Mouse (Mus musculus): ENCODE measurements around the gene Eif2b3. TPM values are rescaled to one million over a fixed set of nuclear protein-coding genes. Genes with fewer than 3 reads are reported as not detected.

Eif2b3 gene
- total RNA-seq (2014; fragmentation: Nextera tagmentation), result 53.5 and 56.7 TPM in 2 replicates
- 61.4 and 65.7 TPM in 2 replicates for total RNA-seq (2017)

GRCm38 (mm10) chr4:117019206-117020134, at the start of gene Eif2b3:
TSS of gene Eif2b3 (plus strand) at chr4:117019402.
- ATAC-seq (replicated peaks; ENCODE audit: low FRiP score, low TSS enrichment, poor library complexity, severe bottlenecking), result peak; percentile 99

DNA sequence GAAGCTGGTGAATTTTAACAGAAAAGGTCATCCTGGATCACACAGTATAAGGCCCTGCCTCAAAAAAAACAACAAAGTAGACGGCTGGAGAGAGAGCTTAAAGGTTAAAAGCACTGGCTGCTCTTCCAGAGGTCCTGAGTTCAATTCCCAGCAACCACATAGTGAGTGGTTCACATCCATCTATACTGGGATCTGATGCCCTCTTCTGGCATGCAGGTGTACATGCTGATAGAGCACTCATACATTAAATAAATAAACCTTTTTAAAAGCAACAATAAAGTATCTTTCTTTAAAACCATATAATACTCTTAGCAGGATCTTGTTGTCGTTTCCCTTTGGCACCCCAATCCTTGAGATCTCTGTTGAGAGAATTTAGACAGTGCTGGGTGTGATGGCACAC, 42.7 kb upstream of the Eif2b3 start:
- ATAC-seq (replicated peaks; ENCODE audit: low FRiP score, low TSS enrichment, poor library complexity, severe bottlenecking), result no peak

- ATAC-seq (replicated peaks; ENCODE audit: low FRiP score, low TSS enrichment, poor library complexity, severe bottlenecking), result no peak
Measured at GRCm38 (mm10) chr4:116985681-116986080, 33.5 kb upstream of the Eif2b3 start.

DNA sequence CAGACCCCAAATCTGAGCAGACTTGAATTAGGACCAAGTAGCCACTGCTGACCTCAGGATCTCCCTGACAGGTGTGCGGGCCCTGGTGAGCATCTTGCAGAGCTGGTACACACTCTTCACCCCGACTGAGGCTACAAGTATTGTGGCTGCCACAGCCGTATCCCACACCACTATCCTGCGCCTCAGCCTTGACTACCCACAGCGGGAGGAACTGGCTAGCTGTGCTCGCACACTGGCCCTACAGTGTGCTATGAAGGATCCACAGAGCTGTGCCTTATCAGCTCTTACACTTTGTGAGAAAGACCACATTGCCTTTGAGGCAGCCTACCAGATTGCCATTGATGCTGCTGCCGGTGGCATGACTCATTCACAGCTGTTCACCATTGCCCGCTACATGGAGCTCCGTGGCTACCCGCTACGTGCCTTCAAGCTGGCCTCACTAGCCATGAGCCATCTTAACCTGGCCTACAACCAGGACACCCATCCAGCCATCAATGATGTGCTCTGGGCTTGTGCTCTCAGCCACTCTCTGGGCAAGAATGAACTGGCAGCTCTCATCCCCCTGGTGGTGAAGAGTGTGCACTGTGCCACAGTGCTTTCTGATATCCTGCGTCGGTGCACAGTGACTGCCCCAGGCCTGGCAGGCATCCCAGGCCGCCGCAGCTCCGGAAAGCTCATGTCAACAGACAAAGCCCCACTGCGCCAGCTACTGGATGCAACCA, 32.6 kb upstream of the Eif2b3 start:
- peak; percentile 97 for ATAC-seq (replicated peaks; ENCODE audit: low FRiP score, low TSS enrichment, poor library complexity, severe bottlenecking)

- ATAC-seq (replicated peaks; ENCODE audit: low FRiP score, low TSS enrichment, poor library complexity, severe bottlenecking), result no peak
Measured at GRCm38 (mm10) chr4:116987122-116987456, 32.1 kb upstream of the Eif2b3 start.

GRCm38 (mm10) chr4:116989731-116990130, 29.5 kb upstream of the Eif2b3 start:
- ATAC-seq (replicated peaks; ENCODE audit: low FRiP score, low TSS enrichment, poor library complexity, severe bottlenecking), result no peak

- ATAC-seq (replicated peaks; ENCODE audit: low FRiP score, low TSS enrichment, poor library complexity, severe bottlenecking), result 0 out of 2 replicates have a peak, but pooled peaks have one; percentile 20
Measured at GRCm38 (mm10) chr4:116991366-116991765, 27.8 kb upstream of the Eif2b3 start.

DNA sequence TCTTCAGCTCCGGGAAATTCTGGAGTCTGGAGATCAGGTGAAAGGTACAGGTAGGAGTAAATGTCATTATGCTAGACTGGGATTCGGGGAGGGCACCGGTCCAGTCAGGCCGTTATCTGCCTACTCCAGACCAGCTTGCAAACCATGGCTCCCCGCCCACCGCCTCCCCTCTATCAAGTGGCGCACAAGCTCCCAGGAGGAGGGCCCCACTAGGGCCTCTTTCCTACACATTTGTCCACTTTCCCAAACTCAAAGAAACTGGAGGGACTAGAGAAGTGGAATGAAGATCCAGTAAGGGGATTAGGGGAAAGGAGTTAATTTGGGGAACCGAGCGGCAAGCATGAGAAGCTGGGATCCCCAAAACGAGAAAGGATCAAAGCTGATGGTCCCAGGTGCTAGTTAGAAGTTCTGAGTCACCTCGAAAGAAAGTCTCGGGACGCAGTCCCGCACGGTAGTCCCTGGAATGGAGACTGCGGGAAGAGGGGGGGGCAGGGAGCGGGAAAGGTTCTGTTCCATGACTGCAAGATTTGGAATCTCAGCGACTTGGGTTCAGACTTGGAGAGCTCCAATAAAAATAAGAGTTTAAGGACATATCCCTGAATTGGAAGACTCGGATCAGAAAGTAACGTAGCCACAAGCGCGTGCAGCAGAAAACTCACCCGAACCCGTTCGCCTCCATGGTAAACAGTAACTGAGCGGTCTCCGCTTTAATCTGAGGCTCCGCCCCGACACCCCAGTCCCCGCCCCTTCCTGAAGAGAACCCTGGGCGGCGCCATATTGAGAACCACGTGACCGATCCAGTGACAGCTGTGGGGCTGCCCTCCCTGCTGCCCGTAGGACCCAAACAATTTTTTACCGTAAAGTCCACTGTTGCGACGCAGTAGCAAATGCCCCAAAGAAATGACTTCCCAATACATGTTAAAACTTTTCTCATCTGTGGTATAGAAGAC, 25.3 kb upstream of the Eif2b3 start, which contains the start of gene Urod:
TSS of gene Urod (minus strand) at position 742 of the 950 bp plus-strand sequence.
- peak; percentile 80 for ATAC-seq (replicated peaks; ENCODE audit: low FRiP score, low TSS enrichment, poor library complexity, severe bottlenecking)

GRCm38 (mm10) chr4:116995131-116995797, 23.9 kb upstream of the Eif2b3 start, which contains the start of gene Hectd3:
TSS of gene Hectd3 (plus strand) at chr4:116995317.
- 0 out of 2 replicates have a peak, but pooled peaks have one; percentile 15 for ATAC-seq (replicated peaks; ENCODE audit: low FRiP score, low TSS enrichment, poor library complexity, severe bottlenecking)

GRCm38 (mm10) chr4:116995798-116996135, 23.4 kb upstream of the Eif2b3 start:
- ATAC-seq (replicated peaks; ENCODE audit: low FRiP score, low TSS enrichment, poor library complexity, severe bottlenecking), result no peak

- no peak for ATAC-seq (replicated peaks; ENCODE audit: low FRiP score, low TSS enrichment, poor library complexity, severe bottlenecking)
Measured at GRCm38 (mm10) chr4:116999513-117000154, 19.6 kb upstream of the Eif2b3 start.

GRCm38 (mm10) chr4:117001957-117002356, 17.2 kb upstream of the Eif2b3 start:
- no peak for ATAC-seq (replicated peaks; ENCODE audit: low FRiP score, low TSS enrichment, poor library complexity, severe bottlenecking)

GRCm38 (mm10) chr4:117002543-117003521, 16.4 kb upstream of the Eif2b3 start:
- peak; percentile 81 for ATAC-seq (replicated peaks; ENCODE audit: low FRiP score, low TSS enrichment, poor library complexity, severe bottlenecking)

DNA sequence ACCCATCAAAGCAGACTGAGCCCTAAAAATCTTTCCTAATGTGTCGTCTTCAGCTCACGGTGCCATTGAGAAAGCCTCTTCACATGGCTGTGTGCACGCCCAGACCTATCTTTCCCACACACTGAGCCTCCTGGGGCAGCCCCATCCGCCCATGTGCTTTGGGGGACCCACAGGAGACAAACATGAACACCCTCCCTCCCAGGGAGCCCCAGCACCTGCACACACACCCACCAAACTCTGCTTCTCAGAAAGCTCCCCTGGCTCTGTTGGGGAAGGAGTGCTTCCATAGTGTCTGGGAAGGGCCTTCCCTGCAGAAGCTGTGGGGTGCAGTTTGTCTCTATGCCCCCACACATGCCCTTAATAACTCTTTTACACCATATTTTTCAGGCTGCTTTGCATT, 14.6 kb upstream of the Eif2b3 start:
- no peak for ATAC-seq (replicated peaks; ENCODE audit: low FRiP score, low TSS enrichment, poor library complexity, severe bottlenecking)

GRCm38 (mm10) chr4:117005611-117006400, 13.4 kb upstream of the Eif2b3 start:
- no peak for ATAC-seq (replicated peaks; ENCODE audit: low FRiP score, low TSS enrichment, poor library complexity, severe bottlenecking)

- no peak for ATAC-seq (replicated peaks; ENCODE audit: low FRiP score, low TSS enrichment, poor library complexity, severe bottlenecking)
Measured at GRCm38 (mm10) chr4:117007058-117007457, 12.1 kb upstream of the Eif2b3 start.

Measured in megakaryocyte-erythroid progenitor cell, adult 5-6 weeks (primary cell).